Mouse (Mus musculus): ENCODE results near the gene Foxj3. TPM values are rescaled to one million over a fixed set of nuclear protein-coding genes. Genes with fewer than 3 reads are reported as not detected.

Foxj3 gene
- polyA plus RNA-seq, 1 experiment = 2.4 TPM

GRCm38 (mm10) chr4:119524466-119524865 lies 12.3 kb upstream of the Foxj3 start:
- Histone ChIP-seq H3K36me3 (replicated peaks; ENCODE audit: low read length) (no peaks in the 10 kb centered on the region), H3K4me1 (no peaks in the 10 kb centered on the region), H3K4me3 (replicated peaks) (no peak overlapping the region), H3K27me3 (replicated peaks) (peaks cover 23% of the 10 kb centered on the region), H3K9me3 (no peaks in the 10 kb centered on the region)
- TF ChIP-seq FLI1 (IDR thresholded peaks at IDR 0.05; ENCODE audit: low read length) = no peak
- no peak for TF ChIP-seq GATA1 (IDR thresholded peaks at IDR 0.05; ENCODE audit: borderline replicate concordance, low read length)

DNA sequence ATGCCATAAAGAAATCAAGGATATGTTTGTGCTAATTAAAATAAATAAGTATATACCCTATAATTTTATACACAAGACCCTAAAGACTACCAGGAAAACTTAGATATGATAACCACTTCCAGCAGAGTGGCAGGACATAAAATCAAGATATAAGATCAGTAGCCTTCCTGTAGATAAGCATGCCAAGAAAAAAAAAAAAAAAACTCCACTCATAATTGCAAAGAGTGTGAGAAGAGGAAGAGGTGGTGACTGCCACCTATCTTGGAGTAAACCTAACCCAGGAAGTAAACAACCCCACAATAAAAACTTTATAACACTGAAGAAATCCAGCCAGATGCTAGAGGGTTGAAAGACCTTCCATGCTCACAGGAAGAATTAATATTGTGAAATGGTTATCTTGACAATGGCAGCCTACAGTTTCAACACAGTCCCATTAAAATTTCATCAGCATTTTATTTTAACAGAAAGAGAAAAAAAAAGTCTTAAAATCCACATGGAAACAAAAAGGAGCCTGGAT lies 10.4 kb upstream of the Foxj3 start:
- Histone ChIP-seq H3K4me3 (replicated peaks) (no peak overlapping the region), H3K27me3 (replicated peaks) (peaks cover 21% of the 10 kb centered on the region), H3K4me1 (no peaks in the 10 kb centered on the region), H3K36me3 (replicated peaks; ENCODE audit: low read length) (no peaks in the 10 kb centered on the region), H3K9me3 (no peaks in the 10 kb centered on the region)
- no peak for TF ChIP-seq GATA1 (IDR thresholded peaks at IDR 0.05; ENCODE audit: borderline replicate concordance, low read length)

- no peak overlapping the region for H3K4me3 ChIP-seq (replicated peaks)
- peaks cover 6% of the 10 kb centered on the region for H3K27me3 ChIP-seq (replicated peaks)
- H3K4me1 ChIP-seq = no peaks in the 10 kb centered on the region
- H3K9me3 ChIP-seq = no peaks in the 10 kb centered on the region
- TF ChIP-seq FLI1 (IDR thresholded peaks at IDR 0.05; ENCODE audit: low read length) = no peak
- TF ChIP-seq GATA1 (IDR thresholded peaks at IDR 0.05; ENCODE audit: borderline replicate concordance, low read length) = no peak
- H3K36me3 ChIP-seq (replicated peaks; ENCODE audit: low read length) = no peaks in the 10 kb centered on the region
Observed at GRCm38 (mm10) chr4:119531813-119532212, 5.0 kb upstream of the Foxj3 start.

- Histone ChIP-seq H3K27me3 (replicated peaks) (peaks cover 5% of the 10 kb centered on the region), H3K4me1 (peaks cover 8% of the 10 kb centered on the region), H3K9me3 (no peaks in the 10 kb centered on the region), H3K4me3 (replicated peaks) (no peak overlapping the region), H3K36me3 (replicated peaks; ENCODE audit: low read length) (no peaks in the 10 kb centered on the region)
- no peak for TF ChIP-seq GATA1 (IDR thresholded peaks at IDR 0.05; ENCODE audit: borderline replicate concordance, low read length)
- no peak for TF ChIP-seq FLI1 (IDR thresholded peaks at IDR 0.05; ENCODE audit: low read length)
Observed at GRCm38 (mm10) chr4:119535103-119535502, 1.7 kb upstream of the Foxj3 start.

DNA sequence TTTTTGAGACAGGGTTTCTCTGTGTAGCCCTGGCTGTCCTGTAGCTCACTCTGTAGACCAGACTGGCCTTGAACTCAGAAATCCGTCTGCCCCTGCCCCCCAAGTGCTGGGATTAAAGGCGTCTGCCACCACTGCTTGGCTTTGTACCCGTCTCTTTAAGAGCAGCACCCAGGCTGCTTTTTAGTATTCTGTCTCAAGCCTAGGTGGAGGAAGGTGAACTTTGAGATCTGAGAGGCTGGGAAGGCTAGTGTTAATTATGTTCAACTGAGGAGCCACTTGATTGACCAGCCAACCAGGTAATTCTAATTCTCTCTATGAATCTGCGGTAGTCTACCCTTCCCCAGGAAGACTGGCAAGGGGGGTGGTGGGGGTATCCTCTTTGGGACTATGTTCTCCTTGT lies 632 bp downstream of the Foxj3 start:
- Histone ChIP-seq H3K36me3 (replicated peaks; ENCODE audit: low read length) (no peaks in the 10 kb centered on the region), H3K4me1 (peaks cover 26% of the 10 kb centered on the region), H3K9me3 (no peaks in the 10 kb centered on the region), H3K4me3 (replicated peaks) (no peak overlapping the region), H3K27me3 (replicated peaks) (peaks cover 5% of the 10 kb centered on the region)
- no peak for TF ChIP-seq GATA1 (IDR thresholded peaks at IDR 0.05; ENCODE audit: borderline replicate concordance, low read length)
- no peak for TF ChIP-seq FLI1 (IDR thresholded peaks at IDR 0.05; ENCODE audit: low read length)

- peaks cover 30% of the 10 kb centered on the region for H3K4me1 ChIP-seq
- TF ChIP-seq FLI1 (IDR thresholded peaks at IDR 0.05; ENCODE audit: low read length) (no peak), GATA1 (IDR thresholded peaks at IDR 0.05; ENCODE audit: borderline replicate concordance, low read length) (no peak)
- peaks cover 5% of the 10 kb centered on the region for H3K27me3 ChIP-seq (replicated peaks)
- peak within 1 kb of the TSS; percentile 99 for H3K4me3 ChIP-seq (replicated peaks)
- no peaks in the 10 kb centered on the region for H3K36me3 ChIP-seq (replicated peaks; ENCODE audit: low read length)
- H3K9me3 ChIP-seq = no peaks in the 10 kb centered on the region
Observed at GRCm38 (mm10) chr4:119539031-119539824, 2.4 kb downstream of the Foxj3 start, which contains the start of gene Frg2f1. Gene Frg2f1, minus strand, starts transcription at chr4:119539529.

GRCm38 (mm10) chr4:119539836-119540532 lies 3.2 kb downstream of the Foxj3 start:
- Histone ChIP-seq H3K27me3 (replicated peaks) (peaks cover 4% of the 10 kb centered on the region), H3K4me3 (replicated peaks) (peak overlapping the region; percentile 99), H3K36me3 (replicated peaks; ENCODE audit: low read length) (no peaks in the 10 kb centered on the region), H3K4me1 (peaks cover 30% of the 10 kb centered on the region), H3K9me3 (no peaks in the 10 kb centered on the region)
- TF ChIP-seq GATA1 (IDR thresholded peaks at IDR 0.05; ENCODE audit: borderline replicate concordance, low read length) (no peak), FLI1 (IDR thresholded peaks at IDR 0.05; ENCODE audit: low read length) (no peak)

DNA sequence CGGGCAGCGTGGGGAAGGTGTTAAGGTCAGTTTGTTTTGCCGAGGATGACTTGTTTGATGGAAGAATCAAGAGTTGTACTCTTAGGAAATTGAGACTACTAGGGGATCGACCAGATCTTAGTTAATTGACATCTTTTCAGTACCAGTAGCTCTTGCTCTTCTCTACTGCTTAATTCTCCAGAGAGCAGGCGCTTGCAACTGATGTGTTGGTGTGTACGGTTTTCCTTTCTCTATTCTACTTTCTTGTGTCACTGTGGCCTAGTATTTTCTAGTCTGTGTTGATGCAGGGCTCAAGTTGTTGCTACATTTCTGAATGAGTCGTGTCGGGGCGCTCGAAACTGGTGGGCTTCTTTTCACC lies 3.7 kb downstream of the Foxj3 start:
- Histone ChIP-seq H3K4me1 (peaks cover 30% of the 10 kb centered on the region), H3K36me3 (replicated peaks; ENCODE audit: low read length) (no peaks in the 10 kb centered on the region), H3K27me3 (replicated peaks) (peaks cover 2% of the 10 kb centered on the region), H3K9me3 (no peaks in the 10 kb centered on the region), H3K4me3 (replicated peaks) (peak overlapping the region; percentile 99)
- no peak for TF ChIP-seq GATA1 (IDR thresholded peaks at IDR 0.05; ENCODE audit: borderline replicate concordance, low read length)
- no peak for TF ChIP-seq FLI1 (IDR thresholded peaks at IDR 0.05; ENCODE audit: low read length)

GRCm38 (mm10) chr4:119550864-119551263 lies 14.1 kb downstream of the Foxj3 start:
- TF ChIP-seq GATA1 (IDR thresholded peaks at IDR 0.05; ENCODE audit: borderline replicate concordance, low read length) (no peak), FLI1 (IDR thresholded peaks at IDR 0.05; ENCODE audit: low read length) (no peak)
- peaks cover 31% of the 10 kb centered on the region for H3K4me1 ChIP-seq
- H3K27me3 ChIP-seq (replicated peaks) = no peaks in the 10 kb centered on the region
- no peaks in the 10 kb centered on the region for H3K9me3 ChIP-seq
- H3K36me3 ChIP-seq (replicated peaks; ENCODE audit: low read length) = no peaks in the 10 kb centered on the region
- H3K4me3 ChIP-seq (replicated peaks) = no peak overlapping the region

DNA sequence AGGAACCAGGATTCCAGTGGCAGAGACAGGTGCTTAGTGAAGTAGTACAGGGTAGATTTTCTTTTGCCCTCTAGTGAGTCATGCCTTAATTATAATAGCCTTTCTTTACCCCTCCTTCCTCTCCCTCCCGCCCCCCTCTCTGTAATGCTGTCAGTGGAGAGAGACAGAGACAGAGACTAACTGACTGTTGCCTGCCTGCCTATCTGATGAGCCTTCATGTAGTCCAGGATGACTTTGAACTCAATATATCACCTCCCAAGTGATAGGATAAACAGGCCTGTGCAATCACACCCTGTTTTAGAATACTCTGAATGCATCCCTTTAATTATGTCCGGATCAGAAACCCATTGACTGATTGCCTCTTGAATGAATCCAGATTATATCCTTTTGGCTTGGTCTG lies 18.7 kb downstream of the Foxj3 start:
- Histone ChIP-seq H3K4me1 (peaks cover 26% of the 10 kb centered on the region), H3K4me3 (replicated peaks) (no peak overlapping the region), H3K36me3 (replicated peaks; ENCODE audit: low read length) (peaks cover 2% of the 10 kb centered on the region), H3K27me3 (replicated peaks) (no peaks in the 10 kb centered on the region), H3K9me3 (no peaks in the 10 kb centered on the region)
- TF ChIP-seq FLI1 (IDR thresholded peaks at IDR 0.05; ENCODE audit: low read length) (no peak), GATA1 (IDR thresholded peaks at IDR 0.05; ENCODE audit: borderline replicate concordance, low read length) (no peak)

All from megakaryocyte, embryonic 14.5 days (primary cell).